Mouse (Mus musculus) brain, embryonic 14.5 days (tissue): Measurements from ENCODE around the gene 2210408I21Rik.

Source experiments
- CTCF ChIP-seq: fragments of 200-500 bp; IDR thresholded peaks from 2 replicates; pipeline ENCODE4 v1.5.1; 2012; ENCODE audit warnings: inconsistent platforms, mild to moderate bottlenecking, moderate library complexity, borderline replicate concordance; ENCODE audit not compliant: insufficient read depth, insufficient read length; ENCODE audit errors: extremely low read depth
- POLR2A ChIP-seq: fragments of 200-500 bp; IDR thresholded peaks from 2 replicates; pipeline ENCODE4 v1.6.1; 2012; ENCODE audit warnings: mild to moderate bottlenecking, inconsistent platforms, borderline replicate concordance; ENCODE audit not compliant: poor library complexity, insufficient read depth, insufficient read length, severe bottlenecking; ENCODE audit errors: extremely low read depth

- TF ChIP-seq POLR2A = no peak
- TF ChIP-seq CTCF = no peak
Measured at GRCm38 (mm10) chr13:77386001-77386400, 250.7 kb downstream of the 2210408I21Rik start.
